Mouse (Mus musculus) R1 (cell line): ENCODE data around the gene Tenm2.

ENCODE experiments used
- DNase-seq: peaks from one replicate; pipeline ENCODE4 v3.0.0-alpha.2; 2018; ENCODE audit warnings: low read depth, low spot score

Tenm2 gene

GRCm38 (mm10) chr11:36280533-36280932, 955.2 kb downstream of the Tenm2 start:
- DNase-seq = no peak

GRCm38 (mm10) chr11:36277903-36278215, 957.9 kb downstream of the Tenm2 start:
- DNase-seq = no peak

GRCm38 (mm10) chr11:36277192-36277902, 958.4 kb downstream of the Tenm2 start:
- peak; percentile 21 for DNase-seq

GRCm38 (mm10) chr11:36276015-36276414, 959.7 kb downstream of the Tenm2 start:
- no peak for DNase-seq

GRCm38 (mm10) chr11:36272149-36272548, 963.6 kb downstream of the Tenm2 start:
- no peak for DNase-seq

GRCm38 (mm10) chr11:36269945-36270344, 965.8 kb downstream of the Tenm2 start:
- no peak for DNase-seq

GRCm38 (mm10) chr11:36264776-36265466, 970.8 kb downstream of the Tenm2 start:
- peak; percentile 38 for DNase-seq

GRCm38 (mm10) chr11:36263840-36264239, 971.9 kb downstream of the Tenm2 start:
- DNase-seq = peak; percentile 47

- no peak for DNase-seq
Measured at GRCm38 (mm10) chr11:36257187-36257586, 978.6 kb downstream of the Tenm2 start.

- DNase-seq = no peak
Measured at GRCm38 (mm10) chr11:36256747-36257146, 979.0 kb downstream of the Tenm2 start.

- DNase-seq = peak; percentile 31
Measured at GRCm38 (mm10) chr11:36254019-36254418, 981.7 kb downstream of the Tenm2 start.

- DNase-seq = no peak
Measured at GRCm38 (mm10) chr11:36250111-36250510, 985.7 kb downstream of the Tenm2 start.

GRCm38 (mm10) chr11:36246152-36246551, 989.6 kb downstream of the Tenm2 start:
- DNase-seq = no peak

- no peak for DNase-seq
Measured at GRCm38 (mm10) chr11:36244491-36244882, 991.3 kb downstream of the Tenm2 start.

GRCm38 (mm10) chr11:36243747-36244490, 991.8 kb downstream of the Tenm2 start:
- no peak for DNase-seq

GRCm38 (mm10) chr11:36238890-36239289, 996.9 kb downstream of the Tenm2 start:
- DNase-seq = no peak

GRCm38 (mm10) chr11:36228654-36229053, 1007.1 kb downstream of the Tenm2 start:
- DNase-seq = no peak

- no peak for DNase-seq
Measured at GRCm38 (mm10) chr11:36228196-36228595, 1007.6 kb downstream of the Tenm2 start.

GRCm38 (mm10) chr11:36226061-36226460, 1009.7 kb downstream of the Tenm2 start:
- no peak for DNase-seq

- no peak for DNase-seq
Measured at GRCm38 (mm10) chr11:36223716-36224439, 1011.9 kb downstream of the Tenm2 start.

- no peak for DNase-seq
Measured at GRCm38 (mm10) chr11:36222071-36222470, 1013.7 kb downstream of the Tenm2 start.
